Comparison of ENCODE assay signal across 18 mouse cellular contexts in the genomic region with DNA sequence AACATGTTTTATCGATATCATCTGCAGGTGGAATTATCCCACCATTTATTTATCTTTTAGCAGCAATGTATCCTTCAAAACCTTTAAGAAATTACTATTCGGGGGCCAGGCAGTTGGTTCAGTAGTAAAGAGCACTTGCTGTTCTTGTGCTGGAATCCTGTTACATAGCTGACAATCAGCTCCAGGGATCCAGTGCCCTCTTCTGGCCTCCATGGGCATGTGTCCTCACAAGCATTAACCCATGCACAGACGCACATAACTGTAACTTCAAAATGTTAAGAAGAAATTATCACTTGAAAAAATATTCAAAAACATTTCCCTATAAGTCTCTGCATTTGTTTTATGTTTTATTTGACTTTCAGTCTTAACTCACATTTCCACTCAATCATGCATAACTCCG.
DNase-seq lines count a peak whose midpoint lies in the region; ATAC-seq and TF ChIP-seq lines count a peak whose summit lies in the region.
"Had no signal": no experiment of that assay in that cellular context is flagged by ENCODE, and none has a peak within 500 bp of the region (broad histone marks: within the 10 kb centered on the region; RNA-seq: fewer than 3 reads in every experiment).

No protein-coding gene starts in this region.

- no peaks in the 10 kb centered on the region for H3K27me3 ChIP-seq in kidney, postnatal 0 days (ENCODE audit: insufficient read depth, low read length)
- H3K27me3 ChIP-seq: CH12.LX; hindbrain, embryonic 13.5 days; limb, embryonic 12.5 days; megakaryocyte, embryonic 14.5 days had no signal

- no peaks in the 10 kb centered on the region for H3K36me3 ChIP-seq in kidney, postnatal 0 days (ENCODE audit: insufficient read depth, low read length)
- H3K36me3 ChIP-seq: hindbrain, embryonic 13.5 days; limb, embryonic 12.5 days had no signal

- no peak overlapping the region for H3K4me2 ChIP-seq in kidney, postnatal 0 days (ENCODE audit: low read length)
- H3K4me2 ChIP-seq: hindbrain, embryonic 13.5 days; limb, embryonic 12.5 days had no signal

- no peak overlapping the region for H3K27ac ChIP-seq in kidney, postnatal 0 days
- H3K27ac ChIP-seq: hindbrain, embryonic 13.5 days; limb, embryonic 12.5 days had no signal

- ATAC-seq in kidney, postnatal 0 days (replicated peaks; ENCODE audit: low FRiP score, low read depth): no peak

- peak; percentile 22; the same call in 1 of the 2 replicates for TF ChIP-seq CTCF in kidney, postnatal 0 days (IDR thresholded peaks at IDR 0.05; ENCODE audit: low read depth)
- no peak for TF ChIP-seq CTCF in brain, embryonic 14.5 days (IDR thresholded peaks at IDR 0.05; ENCODE audit: borderline replicate concordance, extremely low read depth, insufficient read depth, insufficient read length)

- no peaks in the 10 kb centered on the region for H3K4me1 ChIP-seq in kidney, postnatal 0 days (replicated peaks; ENCODE audit: insufficient read depth, low read length)
- H3K4me1 ChIP-seq: hindbrain, embryonic 13.5 days; limb, embryonic 12.5 days; megakaryocyte, embryonic 14.5 days had no signal

- no peak overlapping the region for H3K4me3 ChIP-seq in kidney, postnatal 0 days (replicated peaks; ENCODE audit: low read depth, low read length)
- H3K4me3 ChIP-seq: hindbrain, embryonic 13.5 days; limb, embryonic 12.5 days; megakaryocyte, embryonic 14.5 days had no signal

- no peak for TF ChIP-seq POLR2A in brain, embryonic 14.5 days (IDR thresholded peaks at IDR 0.05; ENCODE audit: borderline replicate concordance, extremely low read depth, insufficient read depth, insufficient read length, poor library complexity, severe bottlenecking)

- no peaks in the 10 kb centered on the region for H3K9me3 ChIP-seq in kidney, postnatal 0 days (replicated peaks; ENCODE audit: low read length)
- H3K9me3 ChIP-seq: hindbrain, embryonic 13.5 days; limb, embryonic 12.5 days had no signal

- peak; percentile 4 to 12 for DNase-seq in cerebellum, postnatal 10 days
- DNase-seq in cerebellum, adult 8-10 months: no peak
- DNase-seq in kidney, postnatal 0 days (ENCODE audit: low spot score): no peak
- DNase-seq in kidney, adult 8-10 months: no peak
- peak; percentile 17 for DNase-seq in 416B (ENCODE audit: low read depth)
- peak; percentile 9 for DNase-seq in brain, embryonic 14.5 days (ENCODE audit: low read depth)
- no peak for DNase-seq in urinary bladder, postnatal 25 days (ENCODE audit: low spot score)
- DNase-seq in c-Kit-positive CD71-positive TER-119-positive erythroid progenitor cells, embryonic 14.5 days (ENCODE audit: low spot score): no peak
- DNase-seq: adrenal gland, adult 8-10 months; cerebellum, adult 9-10 months; gastrocnemius, postnatal 25 days; kidney, adult 11 months; kidney, postnatal 4 days; thymus, adult 2 months had no signal

- WGBS in kidney, postnatal 0 days: 94% methylated on average over 4 of the region's 4 CpGs

- H3K9ac ChIP-seq in kidney, postnatal 0 days (ENCODE audit: low read depth, low read length): no peak overlapping the region
- H3K9ac ChIP-seq: hindbrain, embryonic 13.5 days; limb, embryonic 12.5 days had no signal

Comparison
In these comparisons a context has a peak if more than half of its experiments do, and no peak if none do; other contexts are left out.
1. DNase-seq: peak in cerebellum, postnatal 10 days (2 of 2), 416B (single experiment) and brain, embryonic 14.5 days (single experiment); none in cerebellum, adult 8-10 months (single experiment), kidney, postnatal 0 days (single experiment), kidney, adult 8-10 months (0 of 2), urinary bladder, postnatal 25 days (single experiment) and c-Kit-positive CD71-positive TER-119-positive erythroid progenitor cells, embryonic 14.5 days (single experiment).